Mouse (Mus musculus): Measurements from ENCODE around the gene Srd5a2. TPM values are rescaled to one million over a fixed set of nuclear protein-coding genes. Genes with fewer than 3 reads are reported as not detected.

Gene Srd5a2
- polyA plus RNA-seq, 1 experiment from 2014 or later = not detected

DNA sequence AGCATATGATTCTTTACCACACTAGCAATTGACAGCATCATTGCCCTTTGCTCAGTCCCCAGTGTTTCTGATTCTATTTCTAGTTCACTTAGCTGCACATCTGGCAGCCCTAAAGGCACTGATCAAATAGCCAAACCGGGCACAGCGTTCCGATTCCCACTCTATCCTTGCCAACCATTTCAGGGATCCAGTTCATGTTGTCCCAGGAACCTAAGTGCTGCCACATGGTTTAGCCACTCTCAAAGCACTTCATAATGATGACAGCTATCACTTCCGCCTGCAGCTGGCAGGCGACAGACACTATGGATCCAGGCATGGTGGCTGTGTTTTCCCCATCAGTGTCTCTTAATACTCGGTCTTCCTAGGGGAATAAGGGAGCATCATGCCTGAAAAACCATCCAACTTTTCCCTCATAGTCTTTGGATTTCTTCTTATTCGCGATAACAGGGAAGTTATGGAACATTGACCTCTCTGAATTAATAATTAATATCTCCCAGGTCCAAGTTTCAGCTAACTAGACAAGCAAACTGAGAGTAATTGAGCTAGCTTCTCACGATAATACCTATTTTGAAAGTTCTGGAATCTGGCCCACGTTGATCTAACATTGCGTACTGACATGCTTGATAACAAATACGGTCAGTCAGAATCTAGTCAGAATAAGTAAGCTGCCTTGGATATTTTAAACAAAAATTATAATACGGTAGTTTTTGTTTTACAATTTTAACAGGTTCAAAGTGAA is 51.6 kb downstream of the Srd5a2 start:
- Histone ChIP-seq H3K36me3 (ENCODE audit: control insufficient read depth, insufficient read depth, low read length) (no peaks in the 10 kb centered on the region), H3K4me1 (ENCODE audit: control insufficient read depth, insufficient read depth, low read length) (no peaks in the 10 kb centered on the region), H3K9me3 (replicated peaks; ENCODE audit: control insufficient read depth, low read length) (no peaks in the 10 kb centered on the region), H3K27ac (ENCODE audit: low read depth, low read length) (no peak overlapping the region), H3K4me3 (ENCODE audit: low read depth, low read length) (no peak overlapping the region), H3K4me2 (ENCODE audit: low read length) (no peak overlapping the region), H3K9ac (ENCODE audit: low read length) (no peak overlapping the region), H3K27me3 (replicated peaks; ENCODE audit: control insufficient read depth, insufficient read depth, low read length) (no peaks in the 10 kb centered on the region)
- ATAC-seq (no peak), DNase-seq (ENCODE audit: low spot score) (no peak)
- 92% methylated on average over 13 of the region's 13 CpGs for WGBS

DNA sequence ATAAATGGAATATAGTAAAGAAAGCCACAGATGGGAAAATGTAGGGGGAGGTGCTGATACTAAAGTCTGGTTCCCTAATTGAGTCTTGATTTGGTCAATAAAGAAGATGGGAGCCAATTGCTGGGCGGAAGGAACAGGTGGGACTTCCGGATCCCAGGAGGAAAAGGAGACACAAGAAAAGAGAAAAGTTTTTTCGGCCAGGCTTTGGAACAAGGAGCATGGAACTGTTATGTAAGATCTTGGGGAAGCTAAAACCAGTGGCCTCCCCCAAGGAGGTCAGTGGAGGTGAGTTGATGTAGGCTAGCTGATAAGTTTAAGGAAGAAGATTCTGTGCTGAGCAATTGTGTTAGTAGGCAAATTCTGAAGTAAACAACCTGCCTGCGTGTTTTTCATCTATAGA is 56.5 kb downstream of the Srd5a2 start:
- no peak overlapping the region for H3K9ac ChIP-seq (ENCODE audit: low read length)
- ATAC-seq (no peak), DNase-seq (ENCODE audit: low spot score) (no peak)
- no peaks in the 10 kb centered on the region for H3K27me3 ChIP-seq (replicated peaks; ENCODE audit: control insufficient read depth, insufficient read depth, low read length)
- H3K4me2 ChIP-seq (ENCODE audit: low read length) = no peak overlapping the region
- no peak overlapping the region for H3K4me3 ChIP-seq (ENCODE audit: low read depth, low read length)
- no peaks in the 10 kb centered on the region for H3K4me1 ChIP-seq (ENCODE audit: control insufficient read depth, insufficient read depth, low read length)
- no peaks in the 10 kb centered on the region for H3K9me3 ChIP-seq (replicated peaks; ENCODE audit: control insufficient read depth, low read length)
- WGBS = 91% methylated on average over 4 of the region's 4 CpGs
- H3K36me3 ChIP-seq (ENCODE audit: control insufficient read depth, insufficient read depth, low read length) = no peaks in the 10 kb centered on the region
- no peak overlapping the region for H3K27ac ChIP-seq (ENCODE audit: low read depth, low read length)

DNA sequence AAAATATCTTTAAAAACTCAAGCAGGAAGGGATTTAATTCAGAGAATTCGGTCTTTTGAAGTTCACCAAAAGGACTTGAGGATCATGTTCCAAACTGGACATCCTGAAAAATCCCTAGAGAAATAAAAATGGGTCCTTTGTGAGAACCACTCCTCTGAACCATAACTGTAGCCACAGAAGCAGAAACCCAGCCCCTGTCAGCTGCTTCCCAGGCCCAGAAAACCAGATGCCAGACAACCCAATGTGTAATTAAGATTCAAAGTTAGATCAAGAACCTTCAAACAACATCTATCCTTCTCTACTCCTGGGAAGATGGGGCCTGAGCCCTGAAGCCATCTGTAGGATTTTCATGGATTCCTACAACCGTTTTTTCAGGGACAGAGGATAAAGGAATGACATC is 61.1 kb downstream of the Srd5a2 start:
- DNase-seq (ENCODE audit: low spot score) (no peak), ATAC-seq (no peak)
- H3K9me3 ChIP-seq (replicated peaks; ENCODE audit: control insufficient read depth, low read length) = no peaks in the 10 kb centered on the region
- no peaks in the 10 kb centered on the region for H3K4me1 ChIP-seq (ENCODE audit: control insufficient read depth, insufficient read depth, low read length)
- H3K27ac ChIP-seq (ENCODE audit: low read depth, low read length) = no peak overlapping the region
- no peak overlapping the region for H3K4me3 ChIP-seq (ENCODE audit: low read depth, low read length)
- no peak overlapping the region for H3K4me2 ChIP-seq (ENCODE audit: low read length)
- H3K9ac ChIP-seq (ENCODE audit: low read length) = no peak overlapping the region
- 79% methylated on average over 2 of the region's 2 CpGs for WGBS
- H3K36me3 ChIP-seq (ENCODE audit: control insufficient read depth, insufficient read depth, low read length) = no peaks in the 10 kb centered on the region
- H3K27me3 ChIP-seq (replicated peaks; ENCODE audit: control insufficient read depth, insufficient read depth, low read length) = no peaks in the 10 kb centered on the region

DNA sequence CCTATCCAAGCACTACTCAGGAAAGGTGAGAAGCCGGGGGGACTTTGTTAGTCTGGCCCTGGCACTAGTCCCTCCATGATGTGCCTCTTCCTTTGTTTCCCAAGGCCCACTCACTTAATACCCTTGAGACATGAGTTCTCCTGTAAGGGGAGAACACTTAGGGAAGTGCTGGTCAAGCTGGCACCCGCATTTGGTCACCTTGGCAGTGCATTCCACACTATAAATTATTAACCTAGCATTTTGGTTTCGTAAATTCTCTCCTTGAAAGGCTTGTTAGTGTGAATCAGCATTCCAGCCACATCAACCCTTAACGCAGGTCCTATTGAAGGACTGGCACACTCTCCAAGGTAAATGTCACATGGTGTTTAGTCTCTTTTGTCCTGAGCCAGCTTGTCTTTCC is 61.8 kb downstream of the Srd5a2 start:
- ATAC-seq (no peak), DNase-seq (ENCODE audit: low spot score) (no peak)
- Histone ChIP-seq H3K4me2 (ENCODE audit: low read length) (no peak overlapping the region), H3K4me1 (ENCODE audit: control insufficient read depth, insufficient read depth, low read length) (no peaks in the 10 kb centered on the region), H3K4me3 (ENCODE audit: low read depth, low read length) (no peak overlapping the region), H3K27ac (ENCODE audit: low read depth, low read length) (no peak overlapping the region), H3K9me3 (replicated peaks; ENCODE audit: control insufficient read depth, low read length) (no peaks in the 10 kb centered on the region), H3K27me3 (replicated peaks; ENCODE audit: control insufficient read depth, insufficient read depth, low read length) (no peaks in the 10 kb centered on the region), H3K9ac (ENCODE audit: low read length) (no peak overlapping the region), H3K36me3 (ENCODE audit: control insufficient read depth, insufficient read depth, low read length) (no peaks in the 10 kb centered on the region)
- 82% methylated on average over 4 of the region's 4 CpGs for WGBS

DNA sequence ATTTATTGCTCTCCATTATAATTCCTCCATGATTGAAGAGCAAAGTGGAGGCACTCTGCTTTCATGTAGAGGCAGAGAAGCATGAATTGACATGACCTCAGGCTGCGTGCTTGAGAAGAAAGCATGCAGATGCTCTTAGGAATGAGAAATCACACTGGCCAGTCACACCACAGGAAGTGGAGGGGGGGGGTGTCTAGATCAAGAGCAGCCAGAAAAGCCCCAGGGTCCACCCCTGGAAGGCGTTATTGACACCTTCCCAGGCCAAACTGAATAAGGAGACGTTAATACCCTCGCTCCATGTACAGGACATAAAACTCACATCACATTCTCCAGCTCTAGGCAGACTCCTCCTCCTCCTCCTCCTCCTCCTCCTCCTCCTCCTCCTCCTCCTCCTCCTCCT is 63.2 kb downstream of the Srd5a2 start:
- 32% methylated on average over 4 of the region's 4 CpGs for WGBS
- Histone ChIP-seq H3K4me1 (ENCODE audit: control insufficient read depth, insufficient read depth, low read length) (no peaks in the 10 kb centered on the region), H3K4me2 (ENCODE audit: low read length) (no peak overlapping the region), H3K4me3 (ENCODE audit: low read depth, low read length) (no peak overlapping the region), H3K27ac (ENCODE audit: low read depth, low read length) (no peak overlapping the region), H3K9ac (ENCODE audit: low read length) (no peak overlapping the region), H3K9me3 (replicated peaks; ENCODE audit: control insufficient read depth, low read length) (no peaks in the 10 kb centered on the region), H3K27me3 (replicated peaks; ENCODE audit: control insufficient read depth, insufficient read depth, low read length) (no peaks in the 10 kb centered on the region), H3K36me3 (ENCODE audit: control insufficient read depth, insufficient read depth, low read length) (no peaks in the 10 kb centered on the region)
- no peak for DNase-seq (ENCODE audit: low spot score)
- ATAC-seq = no peak

DNA sequence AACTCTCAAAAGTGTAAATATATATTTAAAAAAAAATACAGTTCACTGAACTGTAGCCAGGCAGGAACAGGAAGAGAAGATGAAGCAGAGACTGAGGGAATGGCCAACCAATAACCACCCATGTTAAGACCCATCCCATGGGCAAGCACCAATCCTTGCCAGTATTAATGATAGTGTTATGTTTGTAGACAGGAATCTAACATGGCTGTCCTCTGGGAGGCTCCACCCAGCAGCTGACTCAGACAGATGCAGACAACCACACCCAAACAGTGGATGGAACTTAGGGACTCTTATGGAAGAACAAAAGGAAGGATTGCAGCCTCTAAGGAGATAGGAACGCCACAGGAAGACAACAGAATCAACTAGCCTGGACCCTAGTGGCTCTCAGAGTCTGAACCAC is 64.8 kb downstream of the Srd5a2 start:
- Histone ChIP-seq H3K27ac (ENCODE audit: low read depth, low read length) (no peak overlapping the region), H3K9me3 (replicated peaks; ENCODE audit: control insufficient read depth, low read length) (no peaks in the 10 kb centered on the region), H3K9ac (ENCODE audit: low read length) (no peak overlapping the region), H3K36me3 (ENCODE audit: control insufficient read depth, insufficient read depth, low read length) (no peaks in the 10 kb centered on the region), H3K4me3 (ENCODE audit: low read depth, low read length) (no peak overlapping the region), H3K4me2 (ENCODE audit: low read length) (no peak overlapping the region), H3K27me3 (replicated peaks; ENCODE audit: control insufficient read depth, insufficient read depth, low read length) (no peaks in the 10 kb centered on the region), H3K4me1 (ENCODE audit: control insufficient read depth, insufficient read depth, low read length) (no peaks in the 10 kb centered on the region)
- DNase-seq (ENCODE audit: low spot score) = no peak
- no peak for ATAC-seq
- WGBS = 60% methylated on average over 1 of the region's 1 CpGs

DNA sequence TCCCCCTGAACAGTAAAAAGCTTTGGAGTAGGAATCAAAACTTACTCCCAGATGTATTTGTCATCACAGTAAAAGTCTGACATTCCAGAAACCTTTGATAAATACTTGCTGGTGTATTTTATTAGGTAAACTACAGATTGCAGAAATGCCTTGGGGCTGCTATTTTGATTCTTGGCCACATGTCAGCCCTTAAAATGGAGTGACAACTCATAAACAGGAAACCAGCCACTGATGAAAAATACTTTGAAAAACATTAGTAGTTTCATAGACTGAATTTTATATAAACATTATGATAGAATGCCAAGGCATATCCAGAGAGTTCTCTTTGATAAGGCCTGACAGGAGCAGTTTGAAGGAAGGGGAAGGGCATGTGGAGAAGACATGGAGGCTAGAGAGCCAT is 71.7 kb downstream of the Srd5a2 start:
- Histone ChIP-seq H3K4me3 (ENCODE audit: low read depth, low read length) (no peak overlapping the region), H3K27me3 (replicated peaks; ENCODE audit: control insufficient read depth, insufficient read depth, low read length) (no peaks in the 10 kb centered on the region), H3K9ac (ENCODE audit: low read length) (no peak overlapping the region), H3K4me1 (ENCODE audit: control insufficient read depth, insufficient read depth, low read length) (no peaks in the 10 kb centered on the region), H3K36me3 (ENCODE audit: control insufficient read depth, insufficient read depth, low read length) (no peaks in the 10 kb centered on the region), H3K4me2 (ENCODE audit: low read length) (no peak overlapping the region), H3K9me3 (replicated peaks; ENCODE audit: control insufficient read depth, low read length) (no peaks in the 10 kb centered on the region), H3K27ac (ENCODE audit: low read depth, low read length) (no peak overlapping the region)
- DNase-seq (ENCODE audit: low spot score) (no peak), ATAC-seq (no peak)

DNA sequence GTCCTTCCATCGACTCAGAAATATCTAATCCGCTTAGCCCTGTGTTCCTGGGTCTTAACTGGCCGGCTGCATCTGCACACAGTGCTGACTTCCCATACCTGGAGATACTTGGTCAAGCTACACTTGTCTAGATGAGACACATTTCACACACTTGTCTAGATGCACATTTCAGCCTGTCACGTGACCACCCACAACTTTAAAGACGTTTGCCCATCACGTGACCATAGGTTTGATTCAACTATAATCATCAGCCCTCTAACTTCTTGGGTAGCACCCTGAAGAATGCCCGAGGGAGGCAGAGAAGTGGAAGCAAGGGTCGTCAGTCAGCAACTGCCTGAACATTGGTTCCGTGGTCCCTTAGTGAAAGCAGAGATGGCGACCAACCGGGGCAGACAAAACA is 75.1 kb downstream of the Srd5a2 start:
- no peaks in the 10 kb centered on the region for H3K27me3 ChIP-seq (replicated peaks; ENCODE audit: control insufficient read depth, insufficient read depth, low read length)
- H3K4me3 ChIP-seq (ENCODE audit: low read depth, low read length) = no peak overlapping the region
- H3K9me3 ChIP-seq (replicated peaks; ENCODE audit: control insufficient read depth, low read length) = no peaks in the 10 kb centered on the region
- H3K9ac ChIP-seq (ENCODE audit: low read length) = no peak overlapping the region
- no peaks in the 10 kb centered on the region for H3K36me3 ChIP-seq (ENCODE audit: control insufficient read depth, insufficient read depth, low read length)
- H3K27ac ChIP-seq (ENCODE audit: low read depth, low read length) = no peak overlapping the region
- WGBS = 90% methylated on average over 11 of the region's 11 CpGs
- no peak for ATAC-seq
- no peak for DNase-seq (ENCODE audit: low spot score)
- no peaks in the 10 kb centered on the region for H3K4me1 ChIP-seq (ENCODE audit: control insufficient read depth, insufficient read depth, low read length)
- no peak overlapping the region for H3K4me2 ChIP-seq (ENCODE audit: low read length)

DNA sequence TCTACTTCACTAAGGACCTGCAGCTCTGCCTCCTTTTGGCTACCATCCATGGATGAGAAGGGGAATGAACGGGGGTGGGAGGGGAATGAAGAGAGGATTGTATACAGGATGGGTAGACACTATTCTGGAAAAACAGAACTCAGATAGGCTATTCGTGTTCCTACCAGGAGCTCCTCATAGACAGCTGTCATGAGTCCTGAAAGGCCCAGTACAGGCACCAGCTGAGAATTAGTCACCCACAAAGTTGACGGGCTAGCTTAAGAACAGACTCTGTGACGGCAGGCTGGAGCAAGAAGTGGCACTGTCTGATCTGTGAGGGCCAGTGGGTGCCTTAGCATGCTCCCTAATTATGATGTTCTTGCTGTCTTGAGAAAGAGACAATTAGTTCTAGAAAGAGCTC is 76.4 kb downstream of the Srd5a2 start:
- Histone ChIP-seq H3K4me3 (ENCODE audit: low read depth, low read length) (no peak overlapping the region), H3K27me3 (replicated peaks; ENCODE audit: control insufficient read depth, insufficient read depth, low read length) (no peaks in the 10 kb centered on the region), H3K27ac (ENCODE audit: low read depth, low read length) (no peak overlapping the region), H3K9me3 (replicated peaks; ENCODE audit: control insufficient read depth, low read length) (no peaks in the 10 kb centered on the region), H3K36me3 (ENCODE audit: control insufficient read depth, insufficient read depth, low read length) (no peaks in the 10 kb centered on the region), H3K4me2 (ENCODE audit: low read length) (no peak overlapping the region), H3K4me1 (ENCODE audit: control insufficient read depth, insufficient read depth, low read length) (no peaks in the 10 kb centered on the region), H3K9ac (ENCODE audit: low read length) (no peak overlapping the region)
- DNase-seq (ENCODE audit: low spot score) (no peak), ATAC-seq (no peak)
- WGBS = 71% methylated on average over 4 of the region's 4 CpGs

Measured in forebrain, embryonic 14.5 days (tissue).